Mouse (Mus musculus) T-helper 2 cell (primary cell): ENCODE measurements around the gene Dab2.

Experiments used
- in situ Hi-C: fragments of 300-600 bp; cut with MboI, MseI; formaldehyde crosslinking; loops from one replicate; pipeline ENCODE4 v1.15.1; 2025; ENCODE audit warnings: high pct_unique_total_duplicates

Dab2 gene

DNA sequence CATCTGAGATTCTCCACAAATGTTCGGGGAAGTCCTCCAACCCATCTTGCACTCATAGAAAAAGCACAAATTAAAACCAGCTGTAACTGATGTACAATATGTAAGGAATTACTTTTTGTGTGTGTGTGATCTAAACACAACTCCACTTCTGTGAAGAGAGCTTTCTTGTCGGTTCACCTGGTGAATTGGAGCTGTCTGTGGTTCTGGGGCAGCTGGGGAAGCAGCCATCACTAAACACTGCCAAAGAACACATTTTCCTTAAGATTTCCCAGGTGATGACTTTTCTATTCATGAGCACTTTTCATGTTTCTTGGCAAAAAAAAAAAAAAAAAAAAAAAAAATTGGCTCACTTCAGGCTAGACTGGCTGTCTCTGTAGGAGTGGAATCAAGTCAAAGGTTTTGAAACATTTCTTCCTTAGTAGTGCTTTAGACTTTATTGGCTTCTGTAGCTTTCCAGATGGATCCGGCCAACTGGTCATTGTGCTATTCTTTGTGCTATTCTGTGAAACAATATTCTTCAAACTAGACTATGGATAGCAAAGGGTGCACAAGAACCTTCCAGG, 163.9 kb downstream of the Dab2 start:
- in situ Hi-C loops = no loop called here

DNA sequence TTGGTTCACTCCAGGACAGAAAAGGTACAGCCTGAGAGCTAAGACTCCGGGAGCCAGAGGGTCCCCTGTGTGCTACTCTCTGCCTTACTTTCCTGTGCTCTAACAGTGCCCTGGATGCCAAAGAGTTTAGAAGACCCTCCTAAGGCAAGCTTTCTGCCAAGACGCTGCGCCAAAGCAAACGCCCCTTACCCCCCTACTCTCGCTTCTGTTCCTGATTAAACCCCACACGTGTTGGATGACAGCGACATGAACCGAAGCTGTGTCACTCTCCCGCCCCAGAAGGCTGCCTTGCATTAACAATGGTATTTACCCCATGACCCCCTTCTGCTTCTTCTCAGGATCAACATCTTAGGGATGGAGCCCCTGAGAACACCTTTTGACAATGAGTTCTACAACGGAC, 167.4 kb downstream of the Dab2 start:
- in situ Hi-C loops = no loop called here

DNA sequence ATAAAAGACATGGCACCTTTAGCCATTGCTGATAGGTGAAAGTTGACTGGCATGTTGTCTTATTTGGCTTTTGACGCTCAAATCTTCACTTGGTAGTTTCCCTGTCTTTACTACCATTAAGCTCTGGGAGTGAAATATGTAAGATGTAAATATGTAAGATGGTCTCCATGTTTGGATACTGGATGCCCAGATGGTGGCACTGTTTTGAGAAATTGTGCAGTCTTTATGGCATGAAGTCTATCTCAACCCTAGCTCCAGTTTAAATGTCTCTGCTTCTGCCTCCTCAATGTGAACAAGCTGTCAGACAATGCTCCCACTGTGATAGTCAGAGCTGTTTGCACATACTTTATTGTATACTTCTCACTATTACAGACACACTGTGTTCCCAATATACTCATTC, 169.3 kb downstream of the Dab2 start:
- in situ Hi-C loops = no loop called here

DNA sequence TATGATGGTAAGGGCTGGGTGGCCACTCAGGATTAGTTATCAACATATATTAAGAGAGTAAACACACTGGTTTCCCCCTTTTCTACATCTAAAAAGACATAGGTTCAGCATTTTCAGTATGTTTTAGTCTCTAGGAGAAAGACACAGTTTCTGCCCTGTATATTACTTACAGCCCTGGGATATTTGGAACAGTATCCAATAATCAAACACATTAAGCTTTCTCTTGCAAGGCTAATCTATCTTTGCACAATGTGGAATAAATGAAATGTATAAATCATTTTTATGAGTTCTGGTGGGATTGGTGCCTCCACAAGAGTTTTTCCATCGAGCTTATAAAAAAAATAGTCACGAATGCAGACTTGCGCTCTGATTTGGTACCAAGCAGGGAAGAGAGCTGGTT, 169.8 kb downstream of the Dab2 start:
- in situ Hi-C loops = no loop called here

DNA sequence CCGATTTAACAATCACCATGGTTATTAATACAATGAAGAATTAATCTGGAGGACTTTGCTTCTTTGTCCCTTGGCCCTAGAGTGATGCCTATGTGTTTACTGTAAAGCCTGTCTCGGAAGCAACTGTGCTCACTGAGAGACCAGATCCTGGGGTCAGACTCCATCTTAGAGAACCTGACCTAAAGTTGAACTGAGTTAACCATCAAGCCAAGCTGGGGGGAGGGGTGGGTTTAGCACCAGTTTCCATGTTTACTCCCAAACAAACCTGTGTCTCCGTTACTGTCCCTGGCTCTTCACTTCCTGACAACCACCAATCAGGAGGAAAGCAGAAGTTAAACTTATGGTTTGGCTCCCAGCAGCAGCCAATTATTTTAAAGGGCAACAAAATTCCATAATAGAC, 184.0 kb downstream of the Dab2 start:
- in situ Hi-C loops = no loop called here
